Mouse (Mus musculus) cerebellum, adult (tissue): ENCODE data around the gene Rgs9.

Experiments
- ATAC-seq: cut with Nextera tagmentation; 2 replicates; pipeline ENCODE4 v1.9.2; 2017; ENCODE audit warnings: mild to moderate bottlenecking, moderate library complexity, mixed read lengths; ENCODE audit not compliant: insufficient number of reproducible peaks, low FRiP score, low TSS enrichment

Gene Rgs9

DNA sequence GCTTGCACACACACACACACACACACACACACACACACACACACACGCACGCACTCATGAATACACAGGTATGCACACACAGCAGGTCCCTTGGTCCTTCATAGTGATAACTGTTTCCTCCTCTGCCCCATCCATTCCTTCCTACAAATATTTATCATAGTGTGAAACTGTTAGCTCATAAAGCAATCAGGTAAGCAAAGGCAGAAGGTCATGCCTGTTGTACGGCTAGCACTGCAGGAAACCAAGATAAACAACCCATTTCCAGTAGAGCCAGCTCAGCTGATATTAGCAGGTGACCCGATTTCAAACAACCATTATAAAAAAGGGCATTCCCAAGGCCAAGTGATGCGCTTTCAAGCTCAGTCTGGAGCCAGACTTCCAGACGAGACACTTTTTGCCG lies 116.8 kb downstream of the Rgs9 start:
- ATAC-seq = no peak

DNA sequence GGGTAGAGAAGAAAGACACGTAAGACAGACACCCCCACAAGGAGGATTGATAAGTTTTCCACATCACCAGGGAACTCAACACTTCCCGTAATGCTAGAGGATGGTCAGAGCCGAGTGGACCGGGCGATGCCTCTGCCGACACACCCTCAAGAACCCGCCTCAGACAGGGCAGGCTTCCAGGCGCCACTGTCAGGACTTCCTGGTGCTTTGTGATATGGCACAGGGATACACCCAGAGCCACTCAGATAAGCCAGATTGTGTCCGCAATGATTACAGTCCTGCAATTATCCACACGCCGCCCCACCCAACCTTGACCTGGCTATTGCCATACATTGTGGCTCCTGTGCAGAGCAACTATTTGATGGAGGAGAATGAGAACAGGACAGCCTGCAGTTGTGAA lies 117.6 kb downstream of the Rgs9 start:
- ATAC-seq = no peak

- ATAC-seq = peak; percentile 76
Measured at GRCm38 (mm10) chr11:109178788-109179518, 119.0 kb downstream of the Rgs9 start.

- ATAC-seq = no peak
Measured at GRCm38 (mm10) chr11:109175376-109175969, 122.5 kb downstream of the Rgs9 start.
